Mouse (Mus musculus) limb, embryonic 14.5 days (tissue): ENCODE measurements at regions not wholly inside any gene's neighbourhood (a gene's known extent, or its start where the extent isn't known, plus 50 kb on each side); places are given as distances from the start of the nearest gene placed in this dataset.

Experiments used
- ATAC-seq: fragments of 200-750 bp; cut with Nextera tagmentation; 2 replicates; pipeline ENCODE4 v1.8.0; 2017; ENCODE audit warnings: low read depth, moderate number of reproducible peaks, moderate TSS enrichment; ENCODE audit not compliant: low FRiP score
- DNase-seq: peaks from one replicate; pipeline ENCODE4 v3.0.0-alpha.2; 2015; ENCODE audit warnings: low spot score
- H3K27ac ChIP-seq: fragments of 300-500 bp; sonication (generic); replicated peaks from 2 replicates; pipeline ENCODE4 v1.5.1; 2014; ENCODE audit warnings: low read depth, mild to moderate bottlenecking, low read length, moderate library complexity, mixed read lengths
- H3K27me3 ChIP-seq: fragments of 300-500 bp; sonication (generic); 2 replicates; pipeline ENCODE4 v1.6.1; 2014; ENCODE audit warnings: low read length, mixed read lengths; ENCODE audit not compliant: control insufficient read depth, insufficient read depth
- H3K36me3 ChIP-seq: fragments of 300-500 bp; sonication (generic); 2 replicates; pipeline ENCODE4 v1.6.1; 2014; ENCODE audit warnings: mild to moderate bottlenecking, low read length, moderate library complexity, mixed read lengths; ENCODE audit not compliant: control insufficient read depth, insufficient read depth
- H3K4me1 ChIP-seq: fragments of 300-500 bp; sonication (generic); 2 replicates; pipeline ENCODE4 v1.6.1; 2014; ENCODE audit warnings: antibody characterized with exemption, low read length, mixed read lengths; ENCODE audit not compliant: control insufficient read depth, insufficient read depth
- H3K4me2 ChIP-seq: fragments of 300-500 bp; sonication (generic); replicated peaks from 2 replicates; pipeline ENCODE4 v1.6.1; 2014; ENCODE audit warnings: low read depth, mild to moderate bottlenecking, low read length, moderate library complexity; ENCODE audit not compliant: severe bottlenecking
- H3K4me3 ChIP-seq: fragments of 300-500 bp; sonication (generic); replicated peaks from 2 replicates; pipeline ENCODE4 v1.5.1; 2014; ENCODE audit warnings: low read length
- H3K9ac ChIP-seq: fragments of 300-500 bp; sonication (generic); 2 replicates; pipeline ENCODE4 v1.6.1; 2014; ENCODE audit warnings: mild to moderate bottlenecking, low read depth, low read length, moderate library complexity; ENCODE audit not compliant: severe bottlenecking
- H3K9me3 ChIP-seq: fragments of 300-500 bp; sonication (generic); 2 replicates; pipeline ENCODE4 v1.6.1; 2016; ENCODE audit warnings: low read length; ENCODE audit not compliant: control insufficient read depth
- POLR2A ChIP-seq: fragments of 200-500 bp; IDR thresholded peaks from 2 replicates; pipeline ENCODE4 v1.8.0; 2012; ENCODE audit warnings: inconsistent platforms, mild to moderate bottlenecking, moderate library complexity, borderline replicate concordance; ENCODE audit not compliant: insufficient read depth, insufficient read length; ENCODE audit errors: extremely low read depth
- WGBS: fragments of 180-500 bp; shearing (Covaris S2); extraction: QIAGEN DNeasy Blood & Tissue Kit; methylation state at CpG from one replicate; pipeline ENCODE4 v1.1.7; 2014; 5-methylcytosine and 5-hydroxymethylcytosine counted together

DNA sequence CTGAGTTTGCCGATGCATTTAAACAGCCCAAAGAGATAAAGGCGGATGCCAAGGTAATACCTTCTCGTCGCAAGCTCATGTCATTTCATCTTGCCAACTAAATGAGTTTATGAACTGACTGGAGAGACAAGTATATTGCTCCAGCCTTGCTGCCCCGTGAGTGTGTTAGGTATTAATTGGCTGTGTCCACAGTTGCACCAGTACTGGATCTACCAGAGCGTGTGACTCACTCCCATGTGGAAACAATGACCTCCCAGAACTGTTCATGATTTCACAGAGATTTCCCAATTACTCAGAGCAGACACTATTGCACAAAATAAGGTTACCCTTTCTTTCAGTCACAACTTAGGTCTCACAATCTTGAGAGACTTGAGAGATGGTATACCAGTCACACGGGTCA lies 179.8 kb upstream of the Adgrl2 start:
- Histone ChIP-seq H3K9ac (no peak overlapping the region), H3K9me3 (no peaks in the 10 kb centered on the region), H3K27me3 (no peaks in the 10 kb centered on the region), H3K4me2 (no peak overlapping the region), H3K36me3 (no peaks in the 10 kb centered on the region), H3K4me1 (0 out of 2 replicates have a peak, but pooled peaks cover 3% of the 10 kb centered on the region), H3K4me3 (no peak overlapping the region), H3K27ac (no peak overlapping the region)
- 74% methylated on average over 7 of the region's 7 CpGs for whole genome bisulfite sequencing
- ATAC-seq: no peak
- DNase-seq: no peak
- TF ChIP-seq POLR2A: no peak

DNA sequence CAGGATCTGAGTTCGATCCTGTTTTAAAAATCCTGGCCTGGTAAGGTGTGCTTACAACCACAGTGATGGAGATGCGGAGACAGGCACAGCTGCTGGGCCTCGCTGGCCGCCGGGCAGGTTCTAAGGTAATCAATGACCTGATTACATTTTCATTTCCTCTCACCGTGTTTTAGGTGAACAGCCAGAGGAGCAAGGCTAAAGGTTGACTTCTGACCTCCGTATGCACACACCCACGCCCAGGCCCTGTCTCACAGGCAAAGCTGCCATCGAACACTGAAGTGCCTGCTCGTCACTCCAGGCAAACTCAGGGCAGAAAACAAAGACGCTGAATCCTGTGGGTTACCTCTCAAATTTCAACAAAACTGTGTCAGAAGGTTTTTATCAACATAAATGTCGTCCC lies 179.1 kb upstream of the Adgrl2 start:
- 0 out of 2 replicates have a peak, but pooled peaks cover 3% of the 10 kb centered on the region for H3K4me1 ChIP-seq
- no peak for TF ChIP-seq POLR2A
- DNase-seq (no peak), ATAC-seq (no peak)
- H3K9ac ChIP-seq: no peak overlapping the region
- WGBS: 60% methylated on average over 12 of the region's 12 CpGs
- no peaks in the 10 kb centered on the region for H3K9me3 ChIP-seq
- no peak overlapping the region for H3K4me2 ChIP-seq
- H3K36me3 ChIP-seq: no peaks in the 10 kb centered on the region
- H3K4me3 ChIP-seq: no peak overlapping the region
- no peaks in the 10 kb centered on the region for H3K27me3 ChIP-seq
- H3K27ac ChIP-seq: no peak overlapping the region

GRCm38 (mm10) chr3:149167997-149168396 lies 177.6 kb upstream of the Adgrl2 start:
- no peaks in the 10 kb centered on the region for H3K27me3 ChIP-seq
- H3K4me3 ChIP-seq: no peak overlapping the region
- DNase-seq (no peak), ATAC-seq (no peak)
- no peaks in the 10 kb centered on the region for H3K4me1 ChIP-seq
- H3K9me3 ChIP-seq: no peaks in the 10 kb centered on the region
- TF ChIP-seq POLR2A: no peak
- H3K27ac ChIP-seq: no peak overlapping the region
- no peak overlapping the region for H3K4me2 ChIP-seq
- H3K9ac ChIP-seq: no peak overlapping the region
- 77% methylated on average over 3 of the region's 3 CpGs for WGBS
- H3K36me3 ChIP-seq: no peaks in the 10 kb centered on the region

DNA sequence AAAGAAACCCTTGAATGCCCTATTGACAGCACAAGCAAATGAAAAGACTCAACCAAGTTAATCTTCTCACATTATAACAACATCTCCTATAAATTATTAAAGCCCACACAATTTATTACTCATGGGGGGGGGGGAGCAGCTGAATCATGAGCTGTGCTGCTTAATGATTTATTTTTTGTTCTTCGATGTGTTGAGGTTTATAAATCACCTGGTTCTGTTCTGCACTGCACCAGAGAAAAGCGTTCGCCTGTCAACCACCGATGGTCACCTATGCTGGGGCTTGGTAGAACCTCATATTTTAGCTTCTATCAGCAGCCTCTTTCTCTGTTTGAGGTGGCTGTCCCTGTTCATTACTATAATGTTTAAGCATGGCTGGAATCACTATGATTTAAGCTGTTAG lies 174.4 kb upstream of the Adgrl2 start:
- Histone ChIP-seq H3K4me1 (no peaks in the 10 kb centered on the region), H3K4me2 (no peak overlapping the region), H3K9ac (no peak overlapping the region), H3K4me3 (no peak overlapping the region), H3K36me3 (no peaks in the 10 kb centered on the region), H3K27me3 (no peaks in the 10 kb centered on the region), H3K9me3 (no peaks in the 10 kb centered on the region), H3K27ac (no peak overlapping the region)
- TF ChIP-seq POLR2A: no peak
- no peak for DNase-seq
- 75% methylated on average over 4 of the region's 4 CpGs for WGBS
- no peak for ATAC-seq

DNA sequence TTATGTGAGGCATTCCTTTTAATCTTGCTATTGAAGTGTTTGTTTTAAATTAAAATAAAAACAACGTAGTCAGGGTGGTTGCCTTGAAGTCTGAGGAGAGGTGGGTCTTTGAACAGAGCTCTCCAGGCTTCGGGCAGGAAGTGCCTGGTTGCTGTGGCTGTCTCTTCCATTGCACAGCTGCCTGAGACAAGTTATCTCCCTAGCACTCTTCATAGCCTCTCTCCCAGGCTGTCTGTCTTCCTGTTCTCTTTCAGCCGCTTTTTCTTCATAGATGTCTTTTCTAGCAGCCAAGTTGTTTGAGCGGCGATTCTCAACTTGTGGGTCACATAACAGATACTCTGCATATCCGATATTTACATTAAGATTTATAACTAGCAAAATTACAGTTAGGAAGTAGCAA lies 173.2 kb upstream of the Adgrl2 start:
- WGBS: 73% methylated on average over 6 of the region's 6 CpGs
- no peaks in the 10 kb centered on the region for H3K27me3 ChIP-seq
- no peak overlapping the region for H3K4me2 ChIP-seq
- ATAC-seq: no peak
- TF ChIP-seq POLR2A: no peak
- H3K36me3 ChIP-seq: no peaks in the 10 kb centered on the region
- H3K4me1 ChIP-seq: no peaks in the 10 kb centered on the region
- H3K9ac ChIP-seq: no peak overlapping the region
- no peaks in the 10 kb centered on the region for H3K9me3 ChIP-seq
- no peak for DNase-seq
- no peak overlapping the region for H3K4me3 ChIP-seq
- no peak overlapping the region for H3K27ac ChIP-seq

- Histone ChIP-seq H3K4me3 (no peak overlapping the region), H3K9me3 (no peaks in the 10 kb centered on the region), H3K36me3 (no peaks in the 10 kb centered on the region), H3K4me1 (no peaks in the 10 kb centered on the region), H3K27ac (no peak overlapping the region), H3K4me2 (no peak overlapping the region), H3K27me3 (no peaks in the 10 kb centered on the region), H3K9ac (no peak overlapping the region)
- ATAC-seq (no peak), DNase-seq (no peak)
- WGBS: 84% methylated on average over 11 of the region's 11 CpGs
- no peak for TF ChIP-seq POLR2A
Measured at GRCm38 (mm10) chr3:149160833-149161232, 170.5 kb upstream of the Adgrl2 start.
